In genomic region chr17:83323410-83324268, GRCm38 (mm10) we compare ENCODE assay signal across 9 mouse cellular contexts. TPM values are rescaled to one million over a fixed set of nuclear protein-coding genes. Genes with fewer than 3 reads are reported as not detected.
DNase-seq lines count a peak whose midpoint lies in the region; ATAC-seq lines count a peak whose summit lies in the region.
"Had no signal": no experiment of that assay in that cellular context is flagged by ENCODE, and none has a peak within 500 bp of the region (broad histone marks: within the 10 kb centered on the region; RNA-seq: fewer than 3 reads in every experiment).

No protein-coding gene starts in this region.

- no peak overlapping the region for H3K4me3 ChIP-seq in hindbrain, embryonic 14.5 days (replicated peaks; ENCODE audit: low read length)
- H3K4me3 ChIP-seq in hindbrain, embryonic 13.5 days: no peak overlapping the region
- H3K4me3 ChIP-seq in embryonic facial prominence, embryonic 12.5 days: no peak overlapping the region

- H3K9ac ChIP-seq in hindbrain, embryonic 14.5 days: no peak overlapping the region
- no peak overlapping the region for H3K9ac ChIP-seq in hindbrain, embryonic 13.5 days
- no peak overlapping the region for H3K9ac ChIP-seq in embryonic facial prominence, embryonic 12.5 days

- H3K27me3 ChIP-seq in hindbrain, embryonic 14.5 days (ENCODE audit: control insufficient read depth, insufficient read depth, low read length): no peaks in the 10 kb centered on the region
- H3K27me3 ChIP-seq in hindbrain, embryonic 13.5 days: 0 out of 2 replicates have a peak, but pooled peaks cover 4% of the 10 kb centered on the region
- H3K27me3 ChIP-seq in embryonic facial prominence, embryonic 12.5 days: no peaks in the 10 kb centered on the region

- WGBS in hindbrain, embryonic 14.5 days: 63% methylated on average over 19 of the region's 19 CpGs
- WGBS in hindbrain, embryonic 13.5 days: 62% methylated on average over 19 of the region's 19 CpGs
- 38% methylated on average over 19 of the region's 19 CpGs for WGBS in embryonic facial prominence, embryonic 12.5 days

- no peak for ATAC-seq in hindbrain, embryonic 14.5 days (ENCODE audit: low FRiP score)
- ATAC-seq in hindbrain, embryonic 13.5 days (ENCODE audit: low FRiP score): no peak
- ATAC-seq in embryonic facial prominence, embryonic 12.5 days (ENCODE audit: insufficient number of reproducible peaks, insufficient read depth, low FRiP score, low TSS enrichment): no peak

- peaks cover 11% of the 10 kb centered on the region for H3K4me1 ChIP-seq in hindbrain, embryonic 14.5 days (replicated peaks; ENCODE audit: control insufficient read depth, insufficient read depth, low read length)
- H3K4me1 ChIP-seq in hindbrain, embryonic 13.5 days (replicated peaks): peaks cover 12% of the 10 kb centered on the region
- H3K4me1 ChIP-seq in embryonic facial prominence, embryonic 12.5 days: peaks cover 24% of the 10 kb centered on the region

- no peak for DNase-seq in hindbrain, embryonic 14.5 days (ENCODE audit: low spot score)
- DNase-seq in kidney, postnatal 36 days: peak; percentile 18 to 23
- peak; percentile 33 for DNase-seq in mesoderm, embryonic 11.5 days (ENCODE audit: low read depth, low spot score)
- no peak for DNase-seq in gastrocnemius, adult 8-10 months (ENCODE audit: low spot score in 2 of 2)
- no peak for DNase-seq in layer of hippocampus, adult 9-11 months
- DNase-seq in cerebellum, adult 8-10 months: no peak

- no peaks in the 10 kb centered on the region for H3K36me3 ChIP-seq in hindbrain, embryonic 14.5 days (replicated peaks; ENCODE audit: control insufficient read depth, insufficient read depth)
- no peaks in the 10 kb centered on the region for H3K36me3 ChIP-seq in hindbrain, embryonic 13.5 days
- no peaks in the 10 kb centered on the region for H3K36me3 ChIP-seq in embryonic facial prominence, embryonic 12.5 days

- peak overlapping the region; percentile 57 for H3K4me2 ChIP-seq in hindbrain, embryonic 14.5 days (replicated peaks)
- no peak overlapping the region for H3K4me2 ChIP-seq in hindbrain, embryonic 13.5 days
- peak overlapping the region; percentile 46; the same call in 1 of the 2 replicates for H3K4me2 ChIP-seq in embryonic facial prominence, embryonic 12.5 days (replicated peaks)

- H3K9me3 ChIP-seq in hindbrain, embryonic 14.5 days (ENCODE audit: control insufficient read depth, low read length): peaks cover 5% of the 10 kb centered on the region; the same call in 1 of the 2 replicates
- no peaks in the 10 kb centered on the region for H3K9me3 ChIP-seq in hindbrain, embryonic 13.5 days
- H3K9me3 ChIP-seq in embryonic facial prominence, embryonic 12.5 days: 0 out of 2 replicates have a peak, but pooled peaks cover 10% of the 10 kb centered on the region

- peak overlapping the region; percentile 51; the same call in 1 of the 2 replicates for H3K27ac ChIP-seq in hindbrain, embryonic 14.5 days
- no peak overlapping the region for H3K27ac ChIP-seq in hindbrain, embryonic 13.5 days
- H3K27ac ChIP-seq in embryonic facial prominence, embryonic 12.5 days: peak overlapping the region; percentile 80
- H3K27ac ChIP-seq: macrophage had no signal

RNA-seq across cellular contexts. Expression of gene Eml4, which starts 27.1 kb away (rescaled TPM):
- 37.2 and 41.0 TPM in 2 replicates for polyA plus RNA-seq in hindbrain, embryonic 14.5 days (2014; fragmentation: Nextera tagmentation; extraction: Ambion mirVana)
- 32.3 and 32.5 TPM in 2 replicates for polyA plus RNA-seq in hindbrain, embryonic 13.5 days (2015; fragmentation: Nextera tagmentation; extraction: Ambion mirVana)
- 66.7 and 68.0 TPM in 2 replicates for polyA plus RNA-seq in embryonic facial prominence, embryonic 12.5 days (2016; fragmentation: Nextera tagmentation; extraction: Ambion mirVana)
- total RNA-seq in gastrocnemius, adult 8-10 months (2022): 1 to 10 TPM; 1.2 to 1.9 (median 1.6) TPM

Comparison
In these comparisons a context has a peak if more than half of its experiments do, and no peak if none do; other contexts are left out.
1. DNase-seq: peak in kidney, postnatal 36 days (2 of 2) and mesoderm, embryonic 11.5 days (single experiment); none in hindbrain, embryonic 14.5 days (single experiment), gastrocnemius, adult 8-10 months (0 of 2), layer of hippocampus, adult 9-11 months (single experiment) and cerebellum, adult 8-10 months (single experiment).